Mouse (Mus musculus) monocyte, adult 5-6 weeks (primary cell): ENCODE measurements around the gene Bex6. TPM values are rescaled to one million over a fixed set of nuclear protein-coding genes. Genes with fewer than 3 reads are reported as not detected.

Experiments used
- ATAC-seq: fragments of 153-309, 156-312 bp; replicated peaks from 2 replicates; pipeline ENCODE4 v1.8.0; 2017; ENCODE audit warnings: mild to moderate bottlenecking; ENCODE audit not compliant: low TSS enrichment, insufficient number of reproducible peaks, severe bottlenecking, poor library complexity, low FRiP score
- total RNA-seq: library from RNA; stranded (forward); fragments of 200-1000, 200-491, 200-594 nt; gene quantifications from 3 replicates; pipeline ENCODE4 v1.2.3, GENCODE M21; 2017

Gene Bex6
- 0.87 to 1.3 TPM in 2 of 3 replicates, not detected in the other for total RNA-seq

- ATAC-seq: peak; percentile 51; the same call in 1 of the 2 replicates
Observed at GRCm38 (mm10) chr16:32179333-32179901, at the start of gene Bex6. Gene Bex6, plus strand, starts transcription at chr16:32179823.

DNA sequence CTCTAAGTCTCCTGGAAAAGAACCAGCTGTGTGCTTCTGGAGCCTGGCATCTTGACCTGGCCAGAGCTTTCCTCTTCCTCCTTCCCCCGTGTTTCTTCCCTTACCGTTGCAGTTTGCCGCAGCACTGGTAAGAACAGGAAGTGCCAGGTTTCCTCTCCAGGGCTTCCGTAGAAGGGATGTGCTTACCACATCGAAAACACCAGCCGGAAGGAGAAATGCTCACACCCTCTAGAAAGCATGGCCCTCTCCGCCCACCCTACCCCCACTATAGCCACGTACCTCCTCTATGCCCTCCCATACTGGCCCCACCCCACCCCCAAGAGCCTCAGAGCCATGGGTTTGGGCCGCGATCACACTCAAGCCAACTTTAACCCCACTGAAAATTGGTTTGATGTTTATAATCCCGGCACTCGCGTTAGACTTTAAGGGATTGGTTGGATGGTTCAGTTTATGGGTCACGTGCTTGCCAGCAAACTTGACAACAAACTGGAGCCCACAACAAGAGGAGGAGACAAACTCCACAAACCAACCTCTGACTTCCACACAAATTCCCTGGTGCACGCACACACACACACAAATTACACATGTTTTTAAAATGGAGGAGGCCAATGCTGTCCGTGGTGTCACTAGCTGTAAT lies 49.3 kb upstream of the Bex6 start:
- ATAC-seq: peak; percentile 89

GRCm38 (mm10) chr16:32133148-32133547 lies 46.5 kb upstream of the Bex6 start:
- no peak for ATAC-seq

GRCm38 (mm10) chr16:32135842-32136357 lies 43.7 kb upstream of the Bex6 start:
- no peak for ATAC-seq

DNA sequence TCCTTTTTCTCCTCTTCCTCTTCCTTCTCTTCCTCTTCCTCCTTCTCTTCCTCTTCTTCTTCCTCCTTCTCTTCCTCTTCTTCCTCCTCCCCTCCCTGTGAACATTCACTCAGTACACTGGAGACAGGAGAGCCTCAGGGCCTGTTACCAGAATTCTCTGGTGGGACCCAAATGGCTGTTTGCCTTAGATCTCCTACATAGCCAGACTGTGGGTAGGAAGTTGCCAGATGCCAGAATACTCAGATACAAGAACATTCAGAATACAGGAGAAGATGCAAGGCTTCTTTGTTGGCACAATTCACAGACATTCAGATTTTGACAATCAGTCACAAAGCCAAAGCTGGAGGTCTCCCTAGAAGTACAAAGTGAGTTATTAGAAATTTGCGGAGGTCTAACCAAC lies 40.7 kb upstream of the Bex6 start:
- no peak for ATAC-seq

DNA sequence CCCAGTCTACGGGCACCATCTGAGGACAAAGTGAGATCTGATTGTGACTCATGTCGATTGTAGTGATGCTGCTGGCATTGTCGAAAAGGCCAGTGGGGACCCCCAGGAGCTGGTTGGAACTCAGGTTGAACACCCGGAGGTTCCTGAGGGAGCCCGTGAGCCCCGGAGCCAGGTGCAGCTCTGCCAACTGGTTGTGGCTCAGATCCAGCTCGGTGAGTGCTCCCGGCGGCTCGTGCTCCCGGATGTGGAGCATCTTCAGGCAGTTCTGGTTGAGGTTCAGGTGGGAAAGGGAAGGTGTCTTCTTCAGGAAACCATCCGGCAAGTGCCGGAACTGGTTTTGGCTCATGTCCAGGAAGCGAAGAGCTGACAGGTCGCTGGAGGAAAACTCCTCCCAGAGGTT lies 35.9 kb upstream of the Bex6 start:
- no peak for ATAC-seq

DNA sequence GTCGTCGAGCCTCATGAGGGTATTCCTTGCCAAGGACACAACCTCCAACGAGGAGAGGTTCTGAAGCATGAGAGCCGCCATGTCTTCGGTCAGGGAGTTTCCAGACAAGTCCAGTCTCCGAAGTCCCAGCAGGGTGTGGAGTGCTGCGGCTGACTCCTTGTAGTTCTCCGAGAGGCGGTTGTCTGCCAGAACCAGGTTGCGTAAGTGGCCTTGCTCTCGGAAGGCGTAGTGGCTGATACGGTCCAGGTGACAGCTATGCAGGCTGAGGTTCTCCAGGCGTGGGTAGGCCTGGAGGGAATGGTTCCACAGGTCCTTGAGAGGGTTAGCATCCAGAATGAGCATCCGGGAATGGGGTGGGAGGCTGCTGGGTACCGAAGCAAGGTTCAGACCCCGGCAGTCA lies 35.0 kb upstream of the Bex6 start:
- no peak for ATAC-seq

- ATAC-seq: peak; percentile 40; the same call in 1 of the 2 replicates
Observed at GRCm38 (mm10) chr16:32147589-32148207, 31.9 kb upstream of the Bex6 start.

DNA sequence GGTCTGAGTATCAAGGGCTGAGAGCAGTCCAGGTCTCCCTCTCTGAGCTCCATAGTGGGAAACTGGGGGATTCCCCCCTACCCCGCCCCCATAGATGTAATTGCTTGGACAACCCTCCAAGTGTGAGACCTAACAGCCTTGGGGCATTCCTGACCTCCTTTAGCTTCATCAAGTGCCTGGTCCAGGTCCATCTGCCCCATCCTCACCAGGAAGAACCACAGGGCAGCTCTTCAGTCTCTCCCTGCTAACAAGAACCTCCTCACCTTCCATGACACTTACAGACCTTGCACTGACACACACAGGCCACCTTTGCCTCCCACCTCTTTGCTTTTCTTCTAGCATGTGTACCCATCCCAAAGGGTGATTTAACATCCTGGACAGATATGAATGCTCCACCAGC lies 25.6 kb upstream of the Bex6 start:
- no peak for ATAC-seq

GRCm38 (mm10) chr16:32154437-32154836 lies 25.2 kb upstream of the Bex6 start:
- ATAC-seq: no peak; the same call in 1 of the 2 replicates

GRCm38 (mm10) chr16:32156719-32157118 lies 22.9 kb upstream of the Bex6 start:
- no peak for ATAC-seq

- ATAC-seq: no peak
Observed at GRCm38 (mm10) chr16:32157369-32157768, 22.3 kb upstream of the Bex6 start.

GRCm38 (mm10) chr16:32158966-32159365 lies 20.7 kb upstream of the Bex6 start:
- peak; percentile 36; the same call in 1 of the 2 replicates for ATAC-seq

DNA sequence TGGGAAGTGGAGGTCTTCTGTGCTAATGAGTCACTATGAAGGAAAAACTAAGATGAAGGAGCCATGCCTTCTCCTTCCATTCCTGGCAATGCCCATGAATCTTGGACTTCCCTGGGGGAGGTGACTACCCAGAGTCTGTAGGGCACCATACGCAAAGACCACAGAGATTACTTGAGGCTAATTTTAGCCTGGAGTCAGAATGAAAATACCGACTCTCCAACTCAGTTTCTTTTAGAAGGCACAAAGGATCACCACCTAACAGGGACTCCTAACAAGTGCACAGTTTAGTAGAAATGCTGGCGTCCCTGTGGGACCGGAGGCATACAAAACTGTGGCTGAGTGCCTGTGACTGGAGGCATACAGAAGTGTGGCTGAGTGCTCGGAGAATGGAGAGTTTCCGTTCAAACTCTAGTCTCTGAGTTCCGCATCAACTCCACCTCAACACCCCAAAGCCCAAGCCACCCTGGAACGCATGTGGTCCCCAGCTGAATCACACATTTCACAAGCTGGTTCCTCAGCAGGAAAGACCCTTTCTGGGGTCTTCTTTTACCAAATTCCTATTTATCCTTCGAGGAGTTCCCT lies 18.8 kb upstream of the Bex6 start:
- no peak for ATAC-seq

- peak; percentile 81 for ATAC-seq
Observed at GRCm38 (mm10) chr16:32163392-32163791, 16.2 kb upstream of the Bex6 start.

GRCm38 (mm10) chr16:32163891-32164290 lies 15.7 kb upstream of the Bex6 start:
- ATAC-seq: no peak

- peak; percentile 11; the same call in 1 of the 2 replicates for ATAC-seq
Observed at GRCm38 (mm10) chr16:32164396-32165027, 15.1 kb upstream of the Bex6 start.

DNA sequence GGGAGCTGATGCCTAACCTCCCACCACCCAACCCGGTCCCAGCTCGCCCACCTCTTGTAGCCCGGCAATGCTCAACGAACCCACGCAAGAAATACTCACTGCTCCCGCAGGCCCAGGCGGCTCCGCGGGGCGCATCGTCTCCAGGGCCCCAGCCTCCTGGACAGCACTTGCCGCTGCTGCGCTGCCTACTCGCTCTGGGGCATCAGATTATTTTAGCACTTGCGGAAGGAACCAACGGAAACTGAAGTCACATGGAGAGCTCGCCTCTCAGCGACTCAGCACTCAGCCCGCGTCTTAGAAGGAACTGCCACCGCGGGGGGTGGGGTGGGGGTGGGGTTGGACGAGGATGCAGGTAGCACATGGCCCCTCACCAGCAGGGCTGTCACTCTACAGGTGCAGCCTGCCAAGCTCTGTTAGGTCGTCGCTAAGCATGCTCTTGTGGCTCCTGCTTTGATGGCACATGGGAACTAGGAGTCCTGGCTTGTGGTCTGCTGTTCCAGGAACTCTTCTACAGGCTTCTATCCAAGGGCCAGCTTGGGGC lies 14.3 kb upstream of the Bex6 start, which contains the start of gene Nrros:
Gene Nrros (minus strand): TSS at position 314 of the 541 bp plus-strand sequence.
- peak; percentile 72 for ATAC-seq
